Mouse (Mus musculus) MN1 (cell line): ENCODE data around the gene Zscan2.

ENCODE experiments used
- DNase-seq: peaks from one replicate; pipeline ENCODE4 v3.0.0-alpha.2; 2016; ENCODE audit warnings: low spot score

The Zscan2 gene

DNA sequence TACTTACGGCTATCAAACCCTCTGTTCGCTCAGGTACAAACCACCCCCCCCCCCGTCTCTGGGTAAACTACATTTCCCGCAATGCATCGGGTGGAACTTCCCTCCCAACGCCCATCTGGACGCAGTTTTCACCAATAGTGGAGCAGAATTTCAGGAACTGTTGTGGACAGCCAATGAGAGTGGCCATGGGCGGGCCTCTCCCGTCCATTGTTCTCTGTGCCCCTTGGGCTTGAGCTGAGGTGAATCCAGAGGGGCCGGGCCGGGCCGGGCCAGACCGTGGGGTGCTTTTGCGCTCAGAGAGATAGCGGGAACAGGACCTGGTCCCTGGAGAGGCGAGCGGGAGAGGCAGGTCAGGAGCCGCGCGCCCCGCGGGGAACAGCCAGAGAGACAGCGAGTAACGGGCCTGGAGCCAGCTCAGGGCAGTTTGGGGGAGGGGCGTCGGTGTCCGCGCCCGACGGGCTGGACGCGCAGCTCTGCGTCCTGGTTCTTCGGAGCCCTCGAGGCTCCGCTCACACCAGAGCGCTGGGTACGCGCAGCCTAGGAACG lies at the start of gene Zscan2:
TSS of gene Zscan2 (plus strand) at position 192 of the 546 bp plus-strand sequence.
- DNase-seq, result peak; percentile 96

GRCm38 (mm10) chr7:80813397-80813796 lies 47.3 kb upstream of the Zscan2 start:
- DNase-seq, result peak; percentile 78

DNA sequence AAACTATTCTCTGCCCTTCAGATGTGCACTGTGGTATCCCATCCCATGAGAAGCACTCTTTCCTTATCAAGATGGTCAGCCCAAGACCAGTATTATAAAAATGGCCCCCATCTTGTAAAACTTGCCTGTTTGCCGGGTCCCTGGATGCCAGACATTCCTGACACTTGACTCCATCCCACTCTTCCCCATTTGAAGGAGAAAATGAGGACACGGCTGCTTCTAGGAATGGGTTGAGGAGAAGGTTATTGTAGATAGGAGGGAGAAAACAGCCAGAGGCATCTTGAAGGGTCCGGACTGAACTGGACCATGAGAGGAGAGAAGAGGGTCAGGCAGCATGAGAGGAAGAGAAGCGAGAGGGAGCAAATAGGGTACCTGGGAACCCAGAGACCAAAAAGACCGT lies 44.1 kb upstream of the Zscan2 start:
- DNase-seq, result no peak

GRCm38 (mm10) chr7:80820838-80821237 lies 39.9 kb upstream of the Zscan2 start:
- DNase-seq, result no peak

DNA sequence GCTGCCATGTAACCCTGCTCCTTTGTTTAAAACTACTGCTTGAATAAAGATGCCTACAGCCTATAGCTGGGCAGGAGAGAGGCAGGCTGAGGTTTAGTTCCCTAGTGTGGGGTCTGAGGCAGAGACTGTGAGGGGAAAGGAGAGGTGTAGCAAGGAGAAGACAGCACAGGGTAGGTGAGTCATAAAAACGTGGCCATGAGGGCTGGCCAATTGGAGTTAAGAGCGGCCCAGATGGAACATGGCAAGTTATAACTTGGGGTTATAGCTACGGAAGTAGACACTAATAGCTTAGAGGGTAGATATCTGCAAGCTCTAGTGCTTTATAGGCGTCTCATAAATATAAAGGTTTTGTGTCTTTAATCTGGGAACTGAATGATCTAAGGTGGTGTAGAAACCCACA lies 37.5 kb upstream of the Zscan2 start:
- DNase-seq, result no peak

GRCm38 (mm10) chr7:80823875-80824682 lies 36.6 kb upstream of the Zscan2 start:
- DNase-seq, result no peak

DNA sequence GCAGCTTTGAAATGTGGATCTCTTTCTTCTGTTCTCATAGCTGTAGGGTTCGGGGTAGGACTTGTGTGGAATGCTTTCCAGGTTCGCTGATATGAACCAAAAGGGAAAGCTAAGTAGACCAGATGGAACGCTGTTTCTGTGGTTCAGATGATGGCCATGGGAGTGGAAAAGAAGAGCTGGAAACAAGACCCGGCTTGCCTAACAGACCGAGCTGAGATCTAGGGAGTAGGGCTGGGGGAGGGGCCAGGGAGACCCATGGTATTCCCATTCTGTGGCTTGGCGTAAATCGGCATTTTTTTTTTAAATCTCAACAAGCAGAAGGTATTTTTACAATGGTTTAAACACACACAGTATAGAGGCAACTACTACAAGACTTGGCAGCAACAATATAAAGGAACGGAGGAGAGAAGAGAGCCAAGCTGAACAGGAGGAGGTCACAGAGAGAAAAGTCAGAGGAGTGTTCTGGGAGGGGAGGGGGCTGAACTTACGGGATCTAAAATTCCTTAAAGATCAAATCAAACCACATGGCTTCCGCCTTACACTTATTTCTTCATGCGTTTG lies 34.8 kb upstream of the Zscan2 start, which contains the start of gene Iqgap1:
TSS of gene Iqgap1 (minus strand) at position 132 of the 561 bp plus-strand sequence.
- no peak for DNase-seq

DNA sequence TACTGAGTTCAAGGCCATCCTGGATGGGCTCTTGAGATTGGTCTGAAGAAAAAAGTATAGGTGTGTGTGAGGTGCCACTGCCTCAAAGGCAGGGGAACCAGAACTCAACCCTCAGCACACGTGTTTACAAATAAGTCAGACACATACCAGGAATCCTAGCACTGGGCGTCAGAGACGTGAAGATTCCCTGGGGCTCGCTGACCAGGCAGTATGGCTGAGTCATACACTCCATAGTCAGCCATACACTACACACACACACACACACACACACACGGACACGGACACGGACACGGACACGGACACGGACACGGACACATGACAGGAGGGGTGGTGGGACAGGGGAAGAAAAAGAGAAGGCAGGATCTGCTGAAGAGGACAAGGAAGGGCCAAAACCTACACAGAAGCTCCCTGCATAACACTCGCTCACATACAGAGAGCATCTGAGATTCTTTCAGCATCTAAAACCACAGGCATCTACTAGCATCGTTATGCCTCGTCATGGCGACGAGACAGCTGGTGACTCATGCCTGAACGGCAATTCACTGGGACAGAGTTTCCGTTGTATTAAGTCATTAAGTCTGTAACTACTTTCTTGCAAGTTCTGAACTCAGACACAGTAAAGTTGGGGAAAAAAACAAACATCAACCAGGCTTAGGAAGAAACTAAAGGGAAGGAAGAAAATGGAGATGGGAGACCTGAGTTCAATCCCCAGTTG lies 32.4 kb upstream of the Zscan2 start:
- DNase-seq, result peak; percentile 81

DNA sequence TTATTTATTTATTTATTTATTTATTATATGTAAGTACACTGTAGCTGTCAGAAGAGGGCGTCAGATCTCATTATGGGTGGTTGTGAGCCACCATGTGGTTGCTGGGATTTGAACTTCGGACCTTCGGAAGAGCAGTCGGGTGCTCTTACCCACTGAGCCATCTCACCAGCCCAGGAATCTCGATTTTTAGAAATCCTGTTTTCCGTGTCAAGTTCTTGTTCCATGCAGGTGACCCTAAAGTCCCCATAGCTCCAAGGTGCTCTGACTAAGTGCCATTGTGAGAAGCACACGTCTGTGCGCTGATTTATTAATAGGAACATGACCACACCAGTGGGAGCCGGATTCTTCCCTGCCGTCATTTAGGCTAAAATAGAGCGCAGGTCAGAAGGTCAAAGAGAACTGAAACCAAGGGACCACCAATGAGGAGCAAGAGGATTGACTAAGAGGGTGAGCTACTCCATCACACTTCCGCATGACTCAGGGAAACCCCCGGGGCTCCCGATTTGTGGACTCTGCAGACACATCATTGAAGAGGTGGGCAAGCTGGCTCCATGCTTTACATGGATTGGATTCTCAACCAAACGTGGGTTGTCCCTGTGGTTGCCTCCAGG lies 30.4 kb upstream of the Zscan2 start:
- DNase-seq, result no peak

DNA sequence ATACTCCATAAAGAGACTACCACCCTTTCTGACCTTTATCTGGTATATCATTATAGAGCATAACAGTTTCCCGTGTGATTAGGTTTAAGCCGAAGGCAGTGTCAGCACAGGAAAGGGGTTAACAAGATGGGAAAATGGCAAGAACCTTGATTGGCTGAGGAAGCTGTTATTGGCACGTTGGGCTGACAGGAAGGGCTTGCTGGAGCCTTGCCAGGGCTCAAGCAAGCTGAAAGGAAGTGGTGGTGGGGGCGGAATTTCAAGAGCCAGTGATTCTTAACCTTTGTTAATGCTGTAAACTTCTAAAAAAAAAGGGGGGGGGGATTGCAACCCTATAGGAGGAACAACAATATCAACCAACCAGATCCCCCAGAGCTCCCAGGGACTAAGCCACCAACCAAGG lies 28.5 kb upstream of the Zscan2 start:
- DNase-seq, result no peak

GRCm38 (mm10) chr7:80832996-80833650 lies 27.6 kb upstream of the Zscan2 start:
- peak; percentile 79 for DNase-seq

GRCm38 (mm10) chr7:80833651-80834532 lies 26.8 kb upstream of the Zscan2 start:
- no peak for DNase-seq

- no peak for DNase-seq
Measured at GRCm38 (mm10) chr7:80835984-80836652, 24.6 kb upstream of the Zscan2 start.

GRCm38 (mm10) chr7:80837736-80838135 lies 23.0 kb upstream of the Zscan2 start:
- peak; percentile 72 for DNase-seq

DNA sequence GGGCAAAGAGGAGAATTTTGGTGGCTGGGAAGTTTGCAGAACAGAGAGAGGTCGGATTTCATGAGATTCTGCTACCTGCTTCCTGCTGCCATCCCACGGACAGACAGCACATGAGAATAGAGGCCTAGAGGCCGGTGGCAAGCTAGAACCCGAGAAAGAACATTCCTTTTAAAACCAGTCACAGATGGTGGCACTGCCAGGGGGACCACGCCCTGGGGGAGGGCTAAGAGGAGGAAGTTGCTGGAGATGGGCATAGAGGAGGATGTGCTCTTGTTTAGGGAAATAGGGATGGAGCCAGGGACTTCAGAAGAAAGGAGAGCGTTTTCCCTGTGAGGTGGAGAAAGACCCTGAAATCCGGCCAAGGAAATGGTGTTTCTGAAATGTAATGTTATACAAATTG lies 22.5 kb upstream of the Zscan2 start:
- DNase-seq, result peak; percentile 57

GRCm38 (mm10) chr7:80839755-80840154 lies 21.0 kb upstream of the Zscan2 start:
- DNase-seq, result no peak

GRCm38 (mm10) chr7:80840241-80840640 lies 20.5 kb upstream of the Zscan2 start:
- no peak for DNase-seq

GRCm38 (mm10) chr7:80840937-80841336 lies 19.8 kb upstream of the Zscan2 start:
- peak; percentile 37 for DNase-seq

DNA sequence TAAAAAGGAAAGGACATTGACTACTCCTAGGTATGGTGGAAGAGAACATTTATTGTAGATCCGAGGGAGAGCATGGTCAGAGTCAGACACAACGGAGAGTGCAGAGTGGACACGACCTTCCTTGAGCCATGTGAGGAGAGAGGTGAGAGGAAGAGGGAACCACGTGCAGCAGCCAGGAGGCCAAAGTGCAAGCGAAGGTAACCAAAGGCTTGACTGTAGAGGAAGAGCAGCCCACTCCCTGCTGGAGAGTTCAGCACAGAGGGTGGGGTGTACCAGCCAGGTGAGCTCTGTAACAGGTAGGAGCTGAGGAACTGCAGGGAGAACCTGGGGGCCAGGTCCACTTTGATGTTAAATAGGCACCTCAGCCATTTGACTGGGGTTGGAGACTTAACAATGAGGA lies 18.6 kb upstream of the Zscan2 start:
- DNase-seq, result no peak

- DNase-seq, result peak; percentile 28
Measured at GRCm38 (mm10) chr7:80843176-80843575, 17.5 kb upstream of the Zscan2 start.
